8 mouse cellular contexts compared by ENCODE assay signal in the genomic region with DNA sequence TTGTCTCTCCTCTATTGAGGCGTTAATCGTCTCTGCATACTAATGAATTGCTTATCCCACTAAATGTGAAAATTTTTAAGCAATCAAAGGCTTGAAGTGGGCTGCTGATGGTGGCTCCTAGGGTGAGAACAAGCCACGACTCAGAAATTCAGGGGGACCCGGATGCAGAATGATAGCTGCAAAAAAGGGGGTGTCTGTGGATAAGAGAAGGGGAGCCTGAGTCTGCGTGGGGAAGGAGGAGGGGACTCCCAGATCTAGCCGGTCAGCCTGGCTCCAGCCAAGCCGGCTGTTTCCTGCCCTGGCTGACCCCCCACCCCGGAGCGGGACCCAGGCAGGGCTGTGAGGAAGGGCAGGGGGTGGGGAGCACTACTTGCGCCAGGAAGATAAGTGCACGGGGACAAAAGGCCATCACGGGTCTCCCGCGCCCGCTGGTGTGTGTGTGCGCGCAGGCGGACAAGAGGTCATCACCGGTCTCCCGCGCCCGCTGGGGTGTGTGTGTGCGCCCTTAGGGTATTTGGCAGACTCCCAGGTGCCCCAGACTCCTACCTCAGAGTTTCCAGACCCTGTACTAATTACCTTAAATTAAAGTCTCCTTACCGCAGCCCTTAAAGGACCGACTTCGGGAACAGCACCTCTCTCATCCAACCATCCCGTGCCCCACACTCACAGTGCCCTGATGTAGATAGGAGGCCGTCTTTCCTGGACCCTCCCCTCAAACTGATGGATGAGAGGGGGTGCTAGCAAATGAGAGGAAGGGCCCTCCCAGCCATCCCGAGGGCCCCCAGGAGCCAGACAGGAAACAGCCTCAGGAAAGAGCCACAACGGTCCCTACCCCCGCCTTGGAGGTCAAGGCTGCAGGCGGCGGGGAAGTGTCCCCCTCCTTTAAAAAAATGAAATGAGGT. TPM values are rescaled to one million over a fixed set of nuclear protein-coding genes. Genes with fewer than 3 reads are reported as not detected.
DNase-seq lines count a peak whose midpoint lies in the region; ATAC-seq lines count a peak whose summit lies in the region.

No protein-coding gene starts in this region.

- H3K9me3 ChIP-seq in forebrain, embryonic 14.5 days (replicated peaks; ENCODE audit: control insufficient read depth, low read length) = no peaks in the 10 kb centered on the region
- no peaks in the 10 kb centered on the region for H3K9me3 ChIP-seq in limb, embryonic 11.5 days (ENCODE audit: control insufficient read depth, low read length)
- H3K9me3 ChIP-seq in midbrain, embryonic 13.5 days = no peaks in the 10 kb centered on the region

- H3K4me2 ChIP-seq in forebrain, embryonic 14.5 days (ENCODE audit: low read length) = peak overlapping the region; percentile 93
- H3K4me2 ChIP-seq in limb, embryonic 11.5 days (ENCODE audit: low read depth, severe bottlenecking) = peak overlapping the region; percentile 100
- peak overlapping the region; percentile 95 for H3K4me2 ChIP-seq in midbrain, embryonic 13.5 days (replicated peaks)

- H3K27me3 ChIP-seq in forebrain, embryonic 14.5 days (replicated peaks; ENCODE audit: control insufficient read depth, insufficient read depth, low read length) = 0 out of 2 replicates have a peak, but pooled peaks cover 2% of the 10 kb centered on the region
- H3K27me3 ChIP-seq in limb, embryonic 11.5 days (ENCODE audit: control insufficient read depth, insufficient read depth, low read length) = no peaks in the 10 kb centered on the region
- peaks cover 22% of the 10 kb centered on the region for H3K27me3 ChIP-seq in midbrain, embryonic 13.5 days

- DNase-seq in adrenal gland, postnatal 14 days = peak; percentile 84
- DNase-seq in forebrain, embryonic 14.5 days (ENCODE audit: low spot score) = peak; percentile 27
- peak; percentile 86 for DNase-seq in heart, postnatal 4 days
- DNase-seq in limb, embryonic 11.5 days (ENCODE audit: low spot score) = peak; percentile 72
- DNase-seq in c-Kit-positive CD71-positive TER-119-positive erythroid progenitor cells, embryonic 14.5 days (ENCODE audit: low spot score) = no peak
- no peak for DNase-seq in thymus, postnatal 10 days (ENCODE audit: low spot score in 2 of 2)
- no peak for DNase-seq in cerebellum, adult 8-10 months

- H3K4me1 ChIP-seq in forebrain, embryonic 14.5 days (ENCODE audit: control insufficient read depth, insufficient read depth, low read length) = peaks cover 16% of the 10 kb centered on the region
- H3K4me1 ChIP-seq in limb, embryonic 11.5 days (ENCODE audit: control insufficient read depth, insufficient read depth, low read length) = peaks cover 32% of the 10 kb centered on the region
- peaks cover 54% of the 10 kb centered on the region for H3K4me1 ChIP-seq in midbrain, embryonic 13.5 days (replicated peaks)

- ATAC-seq in forebrain, embryonic 14.5 days = no peak
- ATAC-seq in limb, embryonic 11.5 days (ENCODE audit: insufficient number of reproducible peaks, low FRiP score, low TSS enrichment, low read depth) = no peak
- ATAC-seq in midbrain, embryonic 13.5 days = no peak

- WGBS in forebrain, embryonic 14.5 days = under 1% methylated on average over 33 of the region's 33 CpGs
- 1% methylated on average over 33 of the region's 33 CpGs for WGBS in limb, embryonic 11.5 days
- under 1% methylated on average over 32 of the region's 33 CpGs for WGBS in midbrain, embryonic 13.5 days

- H3K27ac ChIP-seq in forebrain, embryonic 14.5 days (ENCODE audit: low read depth, low read length) = no peak overlapping the region
- H3K27ac ChIP-seq in limb, embryonic 11.5 days (replicated peaks; ENCODE audit: low read depth, low read length) = peak overlapping the region; percentile 98
- no peak overlapping the region for H3K27ac ChIP-seq in midbrain, embryonic 13.5 days

- H3K4me3 ChIP-seq in forebrain, embryonic 14.5 days (ENCODE audit: low read depth, low read length) = peak overlapping the region; percentile 68
- H3K4me3 ChIP-seq in limb, embryonic 11.5 days (ENCODE audit: low read depth, low read length) = peak overlapping the region; percentile 97
- H3K4me3 ChIP-seq in midbrain, embryonic 13.5 days (replicated peaks) = peak overlapping the region; percentile 65

- H3K36me3 ChIP-seq in forebrain, embryonic 14.5 days (ENCODE audit: control insufficient read depth, insufficient read depth, low read length) = no peaks in the 10 kb centered on the region
- H3K36me3 ChIP-seq in limb, embryonic 11.5 days (ENCODE audit: control insufficient read depth, insufficient read depth, low read length) = no peaks in the 10 kb centered on the region; the same call in 1 of the 2 replicates
- H3K36me3 ChIP-seq in midbrain, embryonic 13.5 days = no peaks in the 10 kb centered on the region

- H3K9ac ChIP-seq in forebrain, embryonic 14.5 days (ENCODE audit: low read length) = peak overlapping the region; percentile 42; the same call in 1 of the 2 replicates
- H3K9ac ChIP-seq in limb, embryonic 11.5 days (ENCODE audit: low read length) = peak overlapping the region; percentile 74
- H3K9ac ChIP-seq in midbrain, embryonic 13.5 days (replicated peaks) = peak overlapping the region; percentile 63

RNA-seq across cellular contexts. Expression of gene Ephb4, which starts 1.2 kb away (rescaled TPM):
- 65.1 and 69.7 TPM in 2 replicates for total RNA-seq in adrenal gland, postnatal 14 days (2021)
- polyA plus RNA-seq in forebrain, embryonic 14.5 days (2014; fragmentation: Nextera tagmentation; extraction: Ambion mirVana) = 6.2 and 8.0 TPM in 2 replicates
- total RNA-seq in heart, postnatal 4 days (2021) = 100 to 1,000 TPM; 102 to 108 TPM
- polyA plus RNA-seq in limb, embryonic 11.5 days (2014; fragmentation: Nextera tagmentation; extraction: Ambion mirVana) = 71.2 and 76.7 TPM in 2 replicates
- polyA plus RNA-seq in midbrain, embryonic 13.5 days (2015; fragmentation: Nextera tagmentation; extraction: Ambion mirVana) = 7.5 and 8.6 TPM in 2 replicates

RNA-seq across cellular contexts. Expression of gene Slc12a9, which starts 15.3 kb away (rescaled TPM):
- 9.4 and 13.0 TPM in 2 replicates for total RNA-seq in adrenal gland, postnatal 14 days (2021)
- 6.2 and 9.9 TPM in 2 replicates for polyA plus RNA-seq in forebrain, embryonic 14.5 days (2014; fragmentation: Nextera tagmentation; extraction: Ambion mirVana)
- 1 to 10 TPM; 5.0 to 5.5 TPM for total RNA-seq in heart, postnatal 4 days (2021)
- polyA plus RNA-seq in limb, embryonic 11.5 days (2014; fragmentation: Nextera tagmentation; extraction: Ambion mirVana) = 4.7 and 6.4 TPM in 2 replicates
- polyA plus RNA-seq in midbrain, embryonic 13.5 days (2015; fragmentation: Nextera tagmentation; extraction: Ambion mirVana) = 21.8 and 23.4 TPM in 2 replicates

RNA-seq across cellular contexts. Expression of gene Trip6, which starts 34.5 kb away (rescaled TPM):
- total RNA-seq in adrenal gland, postnatal 14 days (2021) = 29.2 and 34.7 TPM in 2 replicates
- 18.2 and 18.4 TPM in 2 replicates for polyA plus RNA-seq in forebrain, embryonic 14.5 days (2014; fragmentation: Nextera tagmentation; extraction: Ambion mirVana)
- 10 to 100 TPM; 32.5 to 36.0 TPM for total RNA-seq in heart, postnatal 4 days (2021)
- 56.5 and 57.2 TPM in 2 replicates for polyA plus RNA-seq in limb, embryonic 11.5 days (2014; fragmentation: Nextera tagmentation; extraction: Ambion mirVana)
- polyA plus RNA-seq in midbrain, embryonic 13.5 days (2015; fragmentation: Nextera tagmentation; extraction: Ambion mirVana) = 19.8 and 22.1 TPM in 2 replicates

RNA-seq across cellular contexts. Expression of gene Srrt, which starts 41.3 kb away (rescaled TPM):
- 139 and 168 TPM in 2 replicates for total RNA-seq in adrenal gland, postnatal 14 days (2021)
- 78.9 and 95.2 TPM in 2 replicates for polyA plus RNA-seq in forebrain, embryonic 14.5 days (2014; fragmentation: Nextera tagmentation; extraction: Ambion mirVana)
- 100 to 1,000 TPM; 108 to 119 TPM for total RNA-seq in heart, postnatal 4 days (2021)
- 175 and 177 TPM in 2 replicates for polyA plus RNA-seq in limb, embryonic 11.5 days (2014; fragmentation: Nextera tagmentation; extraction: Ambion mirVana)
- 116 and 123 TPM in 2 replicates for polyA plus RNA-seq in midbrain, embryonic 13.5 days (2015; fragmentation: Nextera tagmentation; extraction: Ambion mirVana)

RNA-seq across cellular contexts. Expression of gene Ufsp1, which starts 54.3 kb away (rescaled TPM):
- 8.0 and 11.9 TPM in 2 replicates for total RNA-seq in adrenal gland, postnatal 14 days (2021)
- 9.8 and 10.3 TPM in 2 replicates for polyA plus RNA-seq in forebrain, embryonic 14.5 days (2014; fragmentation: Nextera tagmentation; extraction: Ambion mirVana)
- total RNA-seq in heart, postnatal 4 days (2021) = 1 to 10 TPM; 7.5 to 8.0 TPM
- 7.4 and 7.6 TPM in 2 replicates for polyA plus RNA-seq in limb, embryonic 11.5 days (2014; fragmentation: Nextera tagmentation; extraction: Ambion mirVana)
- polyA plus RNA-seq in midbrain, embryonic 13.5 days (2015; fragmentation: Nextera tagmentation; extraction: Ambion mirVana) = 9.7 and 10.0 TPM in 2 replicates

Comparison
In these comparisons a context has a peak if more than half of its experiments do, and no peak if none do; other contexts are left out.
1. DNase-seq: peak in adrenal gland, postnatal 14 days (single experiment), forebrain, embryonic 14.5 days (single experiment), heart, postnatal 4 days (single experiment) and limb, embryonic 11.5 days (single experiment); none in c-Kit-positive CD71-positive TER-119-positive erythroid progenitor cells, embryonic 14.5 days (single experiment), thymus, postnatal 10 days (0 of 2) and cerebellum, adult 8-10 months (single experiment).
2. Peak in every context shown above with its lines, with median percentiles within 50 percentile points of each other: H3K4me2 ChIP-seq, H3K4me3 ChIP-seq and H3K9ac ChIP-seq.